Mouse (Mus musculus): ENCODE data around the gene Slc15a5. TPM values are rescaled to one million over a fixed set of nuclear protein-coding genes. Genes with fewer than 3 reads are reported as not detected.

Gene Slc15a5
- polyA plus RNA-seq, 1 experiment: not detected

DNA sequence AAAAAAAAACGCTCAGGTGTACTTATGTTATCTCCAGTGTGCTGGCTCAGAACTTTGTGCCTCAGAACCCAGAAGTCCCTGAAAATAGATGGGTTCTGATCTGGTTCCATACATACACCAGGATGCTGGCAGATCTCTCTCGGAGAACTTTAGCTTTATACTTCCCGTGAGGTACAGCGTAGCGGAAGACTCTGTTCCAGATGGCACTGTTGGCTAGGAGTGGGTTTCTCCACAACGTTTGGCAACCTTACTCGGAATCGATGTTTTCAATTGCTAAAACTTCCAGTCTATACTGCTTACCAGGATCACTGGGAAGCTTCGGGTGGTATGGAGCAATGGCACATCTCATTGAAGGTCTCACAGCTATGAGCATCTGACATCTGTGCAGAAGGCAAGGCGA, 9.8 kb downstream of the Slc15a5 start:
- Histone ChIP-seq H3K4me3 (no peak overlapping the region), H3K27me3 (ENCODE audit: control insufficient read depth, insufficient read depth, insufficient read length) (no peaks in the 10 kb centered on the region), H3ac (ENCODE audit: control insufficient read depth, insufficient read length) (no peak overlapping the region), H3K79me2 (ENCODE audit: control insufficient read depth, insufficient read depth) (no peaks in the 10 kb centered on the region), H3K4me2 (ENCODE audit: low read depth) (no peak overlapping the region), H3K36me3 (ENCODE audit: control insufficient read depth, insufficient read depth) (no peaks in the 10 kb centered on the region)
- TF ChIP-seq CEBPB (IDR thresholded peaks at IDR 0.05; ENCODE audit: insufficient read depth, poor library complexity, severe bottlenecking) (no peak), TCF3 (IDR thresholded peaks at IDR 0.05; ENCODE audit: insufficient read length, low read depth) (no peak), SRF (IDR thresholded peaks at IDR 0.05; ENCODE audit: control insufficient read depth, insufficient read length, low read depth) (no peak), MYOD1 (IDR thresholded peaks at IDR 0.05; ENCODE audit: control insufficient read depth in 1 of 3, insufficient read length in 2 of 3, low read depth in 2 of 3) (no peak), E2F4 (IDR thresholded peaks at IDR 0.05; ENCODE audit: insufficient read depth) (no peak), MAX (IDR thresholded peaks at IDR 0.05; ENCODE audit: low read depth) (no peak), REST (IDR thresholded peaks at IDR 0.05; ENCODE audit: insufficient read depth, insufficient read length) (no peak), MYOG (IDR thresholded peaks at IDR 0.05; ENCODE audit: control insufficient read depth in 1 of 3, insufficient read depth in 1 of 3, insufficient read length in 2 of 3, low read depth in 2 of 3) (no peak), USF1 (IDR thresholded peaks at IDR 0.05; ENCODE audit: low read depth) (no peak), TCF12 (IDR thresholded peaks at IDR 0.05; ENCODE audit: insufficient read depth, poor library complexity, severe bottlenecking) (no peak), POLR2AphosphoS2 (IDR thresholded peaks at IDR 0.05; ENCODE audit: insufficient read length, low read depth) (no peak), POLR2A (IDR thresholded peaks at IDR 0.05; ENCODE audit: insufficient read length, low read depth) (no peak)

GRCm38 (mm10) chr6:138055572-138055971, 24.1 kb downstream of the Slc15a5 start:
- Histone ChIP-seq H3K79me2 (ENCODE audit: control insufficient read depth, insufficient read depth) (no peaks in the 10 kb centered on the region), H3ac (ENCODE audit: control insufficient read depth, insufficient read length) (no peak overlapping the region), H3K27me3 (ENCODE audit: control insufficient read depth, insufficient read depth, insufficient read length) (no peaks in the 10 kb centered on the region), H3K4me2 (ENCODE audit: low read depth) (no peak overlapping the region), H3K4me3 (no peak overlapping the region), H3K36me3 (ENCODE audit: control insufficient read depth, insufficient read depth) (no peaks in the 10 kb centered on the region)
- TF ChIP-seq MAX (IDR thresholded peaks at IDR 0.05; ENCODE audit: low read depth) (no peak), TCF12 (IDR thresholded peaks at IDR 0.05; ENCODE audit: insufficient read depth, poor library complexity, severe bottlenecking) (no peak), POLR2AphosphoS2 (IDR thresholded peaks at IDR 0.05; ENCODE audit: insufficient read length, low read depth) (no peak), MYOG (IDR thresholded peaks at IDR 0.05; ENCODE audit: control insufficient read depth in 1 of 3, insufficient read depth in 1 of 3, insufficient read length in 2 of 3, low read depth in 2 of 3) (no peak), POLR2A (IDR thresholded peaks at IDR 0.05; ENCODE audit: insufficient read length, low read depth) (no peak), MYOD1 (IDR thresholded peaks at IDR 0.05; ENCODE audit: control insufficient read depth in 1 of 3, insufficient read length in 2 of 3, low read depth in 2 of 3) (no peak), CEBPB (IDR thresholded peaks at IDR 0.05; ENCODE audit: insufficient read depth, poor library complexity, severe bottlenecking) (no peak), USF1 (IDR thresholded peaks at IDR 0.05; ENCODE audit: low read depth) (no peak)

DNA sequence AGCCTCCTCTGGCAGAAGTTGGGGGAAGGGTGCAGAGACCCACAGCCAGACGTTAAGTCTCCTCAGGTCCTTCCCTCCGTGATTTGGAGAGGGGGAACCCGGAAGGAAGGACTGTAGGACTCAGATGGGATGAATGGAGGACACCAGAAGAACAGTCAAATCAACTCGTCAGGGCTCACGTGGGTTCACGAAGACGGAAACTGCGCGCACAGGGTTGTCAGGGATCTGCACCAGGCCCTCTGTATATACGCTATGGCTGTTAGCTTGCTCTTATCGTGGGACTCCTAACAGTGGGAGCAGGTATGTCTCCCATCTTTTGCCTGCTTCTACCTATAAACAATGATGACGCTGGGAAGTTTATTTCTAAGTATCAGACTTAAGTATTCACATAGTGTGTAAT, 24.8 kb downstream of the Slc15a5 start:
- Histone ChIP-seq H3K27me3 (ENCODE audit: control insufficient read depth, insufficient read depth, insufficient read length) (no peaks in the 10 kb centered on the region), H3K36me3 (ENCODE audit: control insufficient read depth, insufficient read depth) (no peaks in the 10 kb centered on the region), H3ac (ENCODE audit: control insufficient read depth, insufficient read length) (no peak overlapping the region), H3K4me3 (no peak overlapping the region), H3K4me2 (ENCODE audit: low read depth) (no peak overlapping the region), H3K79me2 (ENCODE audit: control insufficient read depth, insufficient read depth) (no peaks in the 10 kb centered on the region)
- no peak for TF ChIP-seq POLR2A (IDR thresholded peaks at IDR 0.05; ENCODE audit: insufficient read length, low read depth)
- TF ChIP-seq TCF3 (IDR thresholded peaks at IDR 0.05; ENCODE audit: insufficient read length, low read depth): no peak
- TF ChIP-seq REST (IDR thresholded peaks at IDR 0.05; ENCODE audit: insufficient read depth, insufficient read length): no peak
- TF ChIP-seq MYOG (IDR thresholded peaks at IDR 0.05; ENCODE audit: control insufficient read depth in 1 of 3, insufficient read depth in 1 of 3, insufficient read length in 2 of 3, low read depth in 2 of 3): no peak
- TF ChIP-seq MAX (IDR thresholded peaks at IDR 0.05; ENCODE audit: low read depth): no peak
- TF ChIP-seq SRF (IDR thresholded peaks at IDR 0.05; ENCODE audit: control insufficient read depth, insufficient read length, low read depth): no peak
- no peak for TF ChIP-seq CEBPB (IDR thresholded peaks at IDR 0.05; ENCODE audit: insufficient read depth, poor library complexity, severe bottlenecking)
- TF ChIP-seq USF1 (IDR thresholded peaks at IDR 0.05; ENCODE audit: low read depth): no peak
- TF ChIP-seq MYOD1 (IDR thresholded peaks at IDR 0.05; ENCODE audit: control insufficient read depth in 1 of 3, insufficient read length in 2 of 3, low read depth in 2 of 3): no peak

DNA sequence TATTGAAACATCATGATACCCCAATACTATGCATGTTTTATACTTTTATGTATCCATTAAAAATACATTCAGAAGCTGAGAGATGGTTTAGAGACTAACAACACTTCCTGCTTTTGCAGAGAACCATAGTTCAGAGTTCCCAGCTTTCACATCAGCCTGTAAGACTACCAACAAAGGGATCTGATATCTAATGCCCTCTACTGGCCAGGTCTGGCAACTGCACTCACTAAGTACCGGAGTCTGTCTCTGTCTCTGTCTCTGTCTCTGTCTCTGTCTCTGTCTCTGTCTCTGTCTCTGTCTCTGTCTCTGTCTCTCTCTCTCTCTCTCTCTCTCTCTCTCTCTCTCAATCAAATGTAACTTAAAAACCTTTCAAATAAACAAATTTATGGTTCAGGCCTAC, 25.6 kb downstream of the Slc15a5 start:
- H3K36me3 ChIP-seq (ENCODE audit: control insufficient read depth, insufficient read depth): no peaks in the 10 kb centered on the region
- H3K4me2 ChIP-seq (ENCODE audit: low read depth): no peak overlapping the region
- no peaks in the 10 kb centered on the region for H3K79me2 ChIP-seq (ENCODE audit: control insufficient read depth, insufficient read depth)
- H3ac ChIP-seq (ENCODE audit: control insufficient read depth, insufficient read length): no peak overlapping the region
- TF ChIP-seq MYOD1 (IDR thresholded peaks at IDR 0.05; ENCODE audit: control insufficient read depth in 1 of 3, insufficient read length in 2 of 3, low read depth in 2 of 3) (no peak), MYOG (IDR thresholded peaks at IDR 0.05; ENCODE audit: control insufficient read depth in 1 of 3, insufficient read depth in 1 of 3, insufficient read length in 2 of 3, low read depth in 2 of 3) (no peak), MAX (IDR thresholded peaks at IDR 0.05; ENCODE audit: low read depth) (no peak), CEBPB (IDR thresholded peaks at IDR 0.05; ENCODE audit: insufficient read depth, poor library complexity, severe bottlenecking) (no peak), REST (IDR thresholded peaks at IDR 0.05; ENCODE audit: insufficient read depth, insufficient read length) (no peak), E2F4 (IDR thresholded peaks at IDR 0.05; ENCODE audit: insufficient read depth) (no peak), TCF12 (IDR thresholded peaks at IDR 0.05; ENCODE audit: insufficient read depth, poor library complexity, severe bottlenecking) (no peak), POLR2AphosphoS2 (IDR thresholded peaks at IDR 0.05; ENCODE audit: insufficient read length, low read depth) (no peak), USF1 (IDR thresholded peaks at IDR 0.05; ENCODE audit: low read depth) (no peak), TCF3 (IDR thresholded peaks at IDR 0.05; ENCODE audit: insufficient read length, low read depth) (no peak), POLR2A (IDR thresholded peaks at IDR 0.05; ENCODE audit: insufficient read length, low read depth) (no peak), SRF (IDR thresholded peaks at IDR 0.05; ENCODE audit: control insufficient read depth, insufficient read length, low read depth) (no peak)
- H3K4me3 ChIP-seq: no peak overlapping the region
- H3K27me3 ChIP-seq (ENCODE audit: control insufficient read depth, insufficient read depth, insufficient read length): no peaks in the 10 kb centered on the region

- Histone ChIP-seq H3K4me3 (no peak overlapping the region), H3K4me2 (ENCODE audit: low read depth) (no peak overlapping the region), H3ac (ENCODE audit: control insufficient read depth, insufficient read length) (no peak overlapping the region), H3K27me3 (ENCODE audit: control insufficient read depth, insufficient read depth, insufficient read length) (no peaks in the 10 kb centered on the region), H3K79me2 (ENCODE audit: control insufficient read depth, insufficient read depth) (no peaks in the 10 kb centered on the region), H3K36me3 (ENCODE audit: control insufficient read depth, insufficient read depth) (no peaks in the 10 kb centered on the region)
- TF ChIP-seq MAX (IDR thresholded peaks at IDR 0.05; ENCODE audit: low read depth) (no peak), POLR2AphosphoS2 (IDR thresholded peaks at IDR 0.05; ENCODE audit: insufficient read length, low read depth) (no peak)
Observed at GRCm38 (mm10) chr6:138053686-138054085, 26.0 kb downstream of the Slc15a5 start.
